Mouse (Mus musculus) intestine, embryonic 14.5 days (tissue): Measurements from ENCODE around the gene Rptor. TPM values are rescaled to one million over a fixed set of nuclear protein-coding genes. Genes with fewer than 3 reads are reported as not detected.

ENCODE experiments used
- ATAC-seq: fragments of 200-750 bp; cut with Nextera tagmentation; replicated peaks from 2 replicates; pipeline ENCODE4 v1.8.0; 2017; ENCODE audit warnings: low read depth, moderate number of reproducible peaks, moderate TSS enrichment, moderate library complexity; ENCODE audit not compliant: low FRiP score, low TSS enrichment
- DNase-seq: peaks from one replicate; pipeline ENCODE4 v3.0.0-alpha.2; 2018; ENCODE audit warnings: low spot score
- H3K27ac ChIP-seq: fragments of 300-500 bp; sonication (generic); 2 replicates; pipeline ENCODE4 v1.5.1; 2014; ENCODE audit warnings: low read depth, mild to moderate bottlenecking, control low read depth
- H3K27me3 ChIP-seq: fragments of 300-500 bp; sonication (generic); replicated peaks from 2 replicates; pipeline ENCODE4 v1.6.1; 2014; ENCODE audit warnings: low read length, control low read depth; ENCODE audit not compliant: control insufficient read depth, insufficient read depth
- H3K36me3 ChIP-seq: fragments of 300-500 bp; sonication (generic); 2 replicates; pipeline ENCODE4 v1.6.1; 2014; ENCODE audit warnings: low read length, control low read depth; ENCODE audit not compliant: control insufficient read depth, insufficient read depth
- H3K4me1 ChIP-seq: fragments of 300-500 bp; sonication (generic); replicated peaks from 2 replicates; pipeline ENCODE4 v1.6.1; 2014; ENCODE audit warnings: low read length, control low read depth, mixed read lengths; ENCODE audit not compliant: control insufficient read depth, insufficient read depth
- H3K4me2 ChIP-seq: fragments of 300-500 bp; sonication (generic); 2 replicates; pipeline ENCODE4 v1.6.1; 2014; ENCODE audit warnings: low read length
- H3K4me3 ChIP-seq: fragments of 300-500 bp; sonication (generic); 2 replicates; pipeline ENCODE4 v1.5.1; 2014; ENCODE audit warnings: low read depth, low read length, control low read depth, mixed read lengths
- H3K9ac ChIP-seq: fragments of 300-500 bp; sonication (generic); 2 replicates; pipeline ENCODE4 v1.6.1; 2014; ENCODE audit warnings: mild to moderate bottlenecking, low read length
- H3K9me3 ChIP-seq: fragments of 300-500 bp; sonication (generic); 2 replicates; pipeline ENCODE4 v1.6.1; 2016; ENCODE audit warnings: low read length, control low read depth; ENCODE audit not compliant: control insufficient read depth
- WGBS: fragments of 180-500 bp; shearing (Covaris S2); extraction: QIAGEN DNeasy Blood & Tissue Kit; methylation state at CpG from one replicate; pipeline ENCODE4 v1.1.7; 2014; 5-methylcytosine and 5-hydroxymethylcytosine counted together
- polyA plus RNA-seq: library from polyadenylated mRNA; unstranded; fragments of >200 nt; fragmentation: Nextera tagmentation; extraction: Ambion mirVana; gene quantifications from 2 replicates; pipeline ENCODE4 v1.2.1, GENCODE M21; 2014

The Rptor gene
- polyA plus RNA-seq, 1 experiment from 2014 or later = 12.9 TPM

- Histone ChIP-seq H3K4me3 (no peak overlapping the region), H3K4me2 (no peak overlapping the region), H3K36me3 (no peaks in the 10 kb centered on the region), H3K27ac (no peak overlapping the region), H3K9ac (no peak overlapping the region), H3K9me3 (no peaks in the 10 kb centered on the region), H3K4me1 (0 out of 2 replicates have a peak, but pooled peaks cover 11% of the 10 kb centered on the region), H3K27me3 (no peaks in the 10 kb centered on the region)
- DNase-seq (no peak), ATAC-seq (no peak)
- 68% methylated on average over 5 of the region's 5 CpGs for WGBS
Measured at GRCm38 (mm10) chr11:119630329-119630728, 27.6 kb downstream of the Rptor start.

DNA sequence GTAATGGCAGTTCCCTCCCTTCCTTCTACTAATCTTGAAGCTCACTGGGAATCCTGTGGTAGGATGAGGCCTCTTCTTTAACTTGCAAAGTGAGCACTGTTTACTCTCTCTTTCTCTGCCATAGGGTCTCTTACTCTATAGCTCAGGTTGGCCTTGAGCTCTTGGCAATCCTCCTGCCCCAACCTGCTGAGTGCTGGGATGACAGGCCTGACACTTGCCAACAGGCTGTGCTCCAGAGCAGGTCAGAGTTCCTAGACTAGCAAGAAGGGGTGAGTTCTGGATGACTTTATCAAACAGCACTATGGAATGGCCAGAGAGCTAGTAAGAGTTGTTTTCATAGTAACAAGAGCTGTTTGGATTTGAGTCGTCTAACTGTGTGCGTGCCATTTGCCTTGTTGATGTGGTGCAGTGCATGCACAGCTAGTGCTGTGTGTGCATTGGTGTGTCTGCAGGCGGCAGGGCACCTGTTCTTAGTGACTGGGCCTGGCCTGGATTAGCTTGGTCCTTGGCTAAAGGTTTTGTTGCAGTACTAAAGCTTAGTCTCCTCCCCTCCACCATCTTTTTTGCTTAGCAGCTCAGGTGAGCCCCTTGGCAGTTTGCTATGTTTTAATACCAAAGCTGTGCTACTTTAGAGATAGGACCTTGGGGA lies 28.6 kb downstream of the Rptor start:
- Histone ChIP-seq H3K4me2 (no peak overlapping the region), H3K36me3 (no peaks in the 10 kb centered on the region), H3K4me3 (no peak overlapping the region), H3K27me3 (no peaks in the 10 kb centered on the region), H3K9ac (no peak overlapping the region), H3K9me3 (no peaks in the 10 kb centered on the region), H3K27ac (no peak overlapping the region), H3K4me1 (0 out of 2 replicates have a peak, but pooled peaks cover 7% of the 10 kb centered on the region)
- 48% methylated on average over 3 of the region's 3 CpGs for WGBS
- ATAC-seq (no peak), DNase-seq (no peak)

DNA sequence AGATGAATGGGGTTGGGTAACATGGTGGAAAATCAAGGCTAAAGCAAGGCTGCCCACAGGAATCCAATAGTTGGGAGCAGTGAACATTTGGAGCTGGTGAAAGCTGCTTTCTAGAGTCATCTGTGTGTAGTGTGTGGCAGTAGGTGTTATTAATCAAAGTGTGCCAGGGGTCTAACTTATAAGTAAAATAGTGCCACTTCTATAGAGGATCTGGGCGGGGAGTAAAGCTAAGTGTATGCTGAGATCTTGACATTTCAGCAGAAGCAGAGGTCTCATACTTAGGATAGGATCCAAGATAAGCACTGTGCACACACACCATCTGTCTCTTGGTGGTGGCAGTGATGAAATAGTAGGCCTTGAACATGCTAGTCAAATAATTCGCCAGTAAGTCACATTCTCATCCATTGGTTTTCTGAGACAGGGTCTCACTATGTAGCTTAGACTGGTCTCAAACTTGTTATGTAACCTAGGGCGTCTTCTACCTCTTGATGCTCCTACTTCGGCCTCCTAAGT lies 33.7 kb downstream of the Rptor start:
- DNase-seq = no peak
- Histone ChIP-seq H3K4me2 (no peak overlapping the region), H3K4me3 (no peak overlapping the region), H3K27me3 (no peaks in the 10 kb centered on the region), H3K36me3 (no peaks in the 10 kb centered on the region), H3K27ac (no peak overlapping the region), H3K4me1 (0 out of 2 replicates have a peak, but pooled peaks cover 2% of the 10 kb centered on the region), H3K9ac (no peak overlapping the region), H3K9me3 (no peaks in the 10 kb centered on the region)
- WGBS = 90% methylated on average over 4 of the region's 4 CpGs
- no peak for ATAC-seq

- Histone ChIP-seq H3K36me3 (no peaks in the 10 kb centered on the region), H3K27me3 (no peaks in the 10 kb centered on the region), H3K4me3 (no peak overlapping the region), H3K27ac (no peak overlapping the region), H3K9ac (no peak overlapping the region), H3K4me1 (0 out of 2 replicates have a peak, but pooled peaks cover 2% of the 10 kb centered on the region), H3K4me2 (no peak overlapping the region), H3K9me3 (no peaks in the 10 kb centered on the region)
- no peak for DNase-seq
- WGBS = 84% methylated on average over 6 of the region's 6 CpGs
- ATAC-seq = 0 out of 2 replicates have a peak, but pooled peaks have one; percentile 32
Measured at GRCm38 (mm10) chr11:119637519-119637918, 34.8 kb downstream of the Rptor start.

GRCm38 (mm10) chr11:119640491-119640890 lies 37.8 kb downstream of the Rptor start:
- H3K4me1 ChIP-seq = 0 out of 2 replicates have a peak, but pooled peaks cover 5% of the 10 kb centered on the region
- no peak for ATAC-seq

DNA sequence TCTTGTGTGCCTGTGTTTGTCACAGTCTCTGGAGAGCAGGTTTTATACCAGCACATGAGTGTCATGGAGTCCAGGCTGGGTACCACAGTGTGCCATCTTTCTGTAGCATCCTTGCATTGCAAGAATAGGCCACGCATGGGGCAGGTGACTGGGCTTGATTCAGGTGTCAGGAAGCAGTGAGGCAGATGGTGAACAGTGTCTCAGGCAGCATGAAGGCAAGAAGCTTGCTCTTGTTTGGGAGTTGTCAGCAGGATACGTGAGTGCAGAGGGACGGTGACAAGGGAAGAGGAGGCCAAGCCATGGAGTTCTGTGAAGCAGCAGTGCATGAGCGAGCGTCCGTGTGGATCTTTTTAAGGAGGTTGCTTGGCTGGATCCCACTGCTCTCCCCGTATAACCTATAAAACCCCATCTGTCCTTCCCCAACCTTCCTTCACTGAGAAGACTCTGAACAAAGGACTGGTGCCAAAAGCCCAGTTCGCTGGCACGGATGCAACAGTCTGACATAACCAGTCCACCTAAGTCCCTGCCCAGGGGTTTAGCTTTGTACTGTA lies 39.2 kb downstream of the Rptor start:
- no peak for DNase-seq
- 0 out of 2 replicates have a peak, but pooled peaks cover 5% of the 10 kb centered on the region for H3K4me1 ChIP-seq
- 87% methylated on average over 9 of the region's 9 CpGs for WGBS
- ATAC-seq = no peak
- H3K4me3 ChIP-seq = no peak overlapping the region
- H3K9me3 ChIP-seq = no peaks in the 10 kb centered on the region
- no peaks in the 10 kb centered on the region for H3K27me3 ChIP-seq
- no peak overlapping the region for H3K9ac ChIP-seq
- H3K4me2 ChIP-seq = no peak overlapping the region
- no peaks in the 10 kb centered on the region for H3K36me3 ChIP-seq
- no peak overlapping the region for H3K27ac ChIP-seq

More at GRCm38 (mm10) chr11:119640491-119640890, 37.8 kb downstream of the Rptor start:
- Histone ChIP-seq H3K4me2 (no peak overlapping the region), H3K9ac (no peak overlapping the region), H3K27ac (no peak overlapping the region), H3K4me3 (no peak overlapping the region), H3K27me3 (no peaks in the 10 kb centered on the region), H3K36me3 (no peaks in the 10 kb centered on the region), H3K9me3 (no peaks in the 10 kb centered on the region)
- DNase-seq = no peak
- WGBS = 66% methylated on average over 9 of the region's 9 CpGs

DNA sequence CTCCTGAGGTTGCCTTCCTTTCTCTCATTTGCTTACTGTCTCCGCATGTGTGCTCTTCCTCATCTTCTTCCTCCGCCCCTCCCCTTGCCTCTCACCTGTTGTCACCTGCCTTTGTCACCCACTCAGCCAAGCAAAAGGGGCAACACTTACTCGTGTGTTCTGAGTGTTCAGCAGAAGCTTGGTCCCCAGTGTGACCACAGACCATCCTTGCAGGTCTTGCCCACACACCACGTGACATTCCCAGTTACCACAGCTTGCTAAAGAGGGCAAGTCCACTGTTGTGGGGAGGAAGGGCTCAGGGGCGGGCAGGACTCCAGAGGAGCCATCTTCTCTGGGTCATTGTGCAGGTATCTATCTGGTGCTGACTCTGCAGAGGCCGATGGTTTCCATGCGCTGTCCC lies 40.6 kb downstream of the Rptor start:
- no peak overlapping the region for H3K27ac ChIP-seq
- no peak overlapping the region for H3K4me3 ChIP-seq
- DNase-seq (no peak), ATAC-seq (no peak)
- H3K27me3 ChIP-seq = no peaks in the 10 kb centered on the region
- no peaks in the 10 kb centered on the region for H3K9me3 ChIP-seq
- H3K36me3 ChIP-seq = no peaks in the 10 kb centered on the region
- no peak overlapping the region for H3K4me2 ChIP-seq
- 0 out of 2 replicates have a peak, but pooled peaks cover 3% of the 10 kb centered on the region for H3K4me1 ChIP-seq
- WGBS = 91% methylated on average over 7 of the region's 7 CpGs
- H3K9ac ChIP-seq = no peak overlapping the region

- 0 out of 2 replicates have a peak, but pooled peaks cover 7% of the 10 kb centered on the region for H3K4me1 ChIP-seq
- no peaks in the 10 kb centered on the region for H3K9me3 ChIP-seq
- no peak overlapping the region for H3K4me2 ChIP-seq
- no peaks in the 10 kb centered on the region for H3K27me3 ChIP-seq
- no peak for DNase-seq
- no peak overlapping the region for H3K9ac ChIP-seq
- no peak for ATAC-seq
- H3K36me3 ChIP-seq = no peaks in the 10 kb centered on the region
- no peak overlapping the region for H3K27ac ChIP-seq
- H3K4me3 ChIP-seq = no peak overlapping the region
- WGBS = 58% methylated on average over 7 of the region's 7 CpGs
Measured at GRCm38 (mm10) chr11:119644140-119644539, 41.4 kb downstream of the Rptor start.
